Mouse (Mus musculus): ENCODE measurements at regions not wholly inside any gene's neighbourhood (a gene's known extent, or its start where the extent isn't known, plus 50 kb on each side); places are given as distances from the start of the nearest gene placed in this dataset.

GRCm38 (mm10) chr1:169156875-169157274, 374.4 kb downstream of the Nuf2 start:
- no peak overlapping the region for H3K27ac ChIP-seq (ENCODE audit: low read depth, low read length)
- H3K27me3 ChIP-seq (ENCODE audit: control insufficient read depth, insufficient read depth, low read length) = no peaks in the 10 kb centered on the region
- no peaks in the 10 kb centered on the region for H3K9me3 ChIP-seq (ENCODE audit: control insufficient read depth, low read length)
- H3K36me3 ChIP-seq (ENCODE audit: control insufficient read depth, insufficient read depth, low read length) = no peaks in the 10 kb centered on the region
- WGBS = 90% methylated on average over 4 of the region's 4 CpGs
- DNase-seq (ENCODE audit: low spot score) (no peak), ATAC-seq (ENCODE audit: low FRiP score) (no peak)
- no peaks in the 10 kb centered on the region for H3K4me1 ChIP-seq (replicated peaks; ENCODE audit: control insufficient read depth, insufficient read depth, low read length)
- no peak overlapping the region for H3K9ac ChIP-seq (ENCODE audit: low read depth, low read length)
- no peak overlapping the region for H3K4me2 ChIP-seq (replicated peaks; ENCODE audit: low read depth, low read length)
- H3K4me3 ChIP-seq (ENCODE audit: low read depth, low read length) = no peak overlapping the region

GRCm38 (mm10) chr1:169155484-169156459, 375.5 kb downstream of the Nuf2 start:
- 85% methylated on average over 14 of the region's 14 CpGs for WGBS
- no peak for DNase-seq (ENCODE audit: low spot score)
- H3K27ac ChIP-seq (ENCODE audit: low read depth, low read length) = no peak overlapping the region
- no peaks in the 10 kb centered on the region for H3K4me1 ChIP-seq (replicated peaks; ENCODE audit: control insufficient read depth, insufficient read depth, low read length)
- no peak for ATAC-seq (ENCODE audit: low FRiP score)
- no peaks in the 10 kb centered on the region for H3K36me3 ChIP-seq (ENCODE audit: control insufficient read depth, insufficient read depth, low read length)
- H3K9me3 ChIP-seq (ENCODE audit: control insufficient read depth, low read length) = no peaks in the 10 kb centered on the region
- no peak overlapping the region for H3K9ac ChIP-seq (ENCODE audit: low read depth, low read length)
- no peak overlapping the region for H3K4me3 ChIP-seq (ENCODE audit: low read depth, low read length)
- H3K27me3 ChIP-seq (ENCODE audit: control insufficient read depth, insufficient read depth, low read length) = no peaks in the 10 kb centered on the region
- no peak overlapping the region for H3K4me2 ChIP-seq (replicated peaks; ENCODE audit: low read depth, low read length)

GRCm38 (mm10) chr1:169142216-169142615, 389.0 kb downstream of the Nuf2 start:
- DNase-seq (ENCODE audit: low spot score) (no peak), ATAC-seq (ENCODE audit: low FRiP score) (no peak)
- Histone ChIP-seq H3K9ac (ENCODE audit: low read depth, low read length) (no peak overlapping the region), H3K27ac (ENCODE audit: low read depth, low read length) (no peak overlapping the region), H3K36me3 (ENCODE audit: control insufficient read depth, insufficient read depth, low read length) (no peaks in the 10 kb centered on the region), H3K9me3 (ENCODE audit: control insufficient read depth, low read length) (no peaks in the 10 kb centered on the region), H3K27me3 (ENCODE audit: control insufficient read depth, insufficient read depth, low read length) (no peaks in the 10 kb centered on the region), H3K4me3 (ENCODE audit: low read depth, low read length) (no peak overlapping the region), H3K4me2 (replicated peaks; ENCODE audit: low read depth, low read length) (no peak overlapping the region), H3K4me1 (replicated peaks; ENCODE audit: control insufficient read depth, insufficient read depth, low read length) (no peaks in the 10 kb centered on the region)
- 78% methylated on average over 3 of the region's 3 CpGs for whole genome bisulfite sequencing

- Histone ChIP-seq H3K36me3 (ENCODE audit: control insufficient read depth, insufficient read depth, low read length) (no peaks in the 10 kb centered on the region), H3K4me2 (replicated peaks; ENCODE audit: low read depth, low read length) (no peak overlapping the region), H3K9ac (ENCODE audit: low read depth, low read length) (no peak overlapping the region), H3K4me3 (ENCODE audit: low read depth, low read length) (no peak overlapping the region), H3K4me1 (replicated peaks; ENCODE audit: control insufficient read depth, insufficient read depth, low read length) (no peaks in the 10 kb centered on the region), H3K27me3 (ENCODE audit: control insufficient read depth, insufficient read depth, low read length) (no peaks in the 10 kb centered on the region), H3K27ac (ENCODE audit: low read depth, low read length) (no peak overlapping the region), H3K9me3 (ENCODE audit: control insufficient read depth, low read length) (no peaks in the 10 kb centered on the region)
- ATAC-seq (ENCODE audit: low FRiP score) = peak; percentile 59; the same call in 1 of the 2 replicates
- no peak for DNase-seq (ENCODE audit: low spot score)
- 40% methylated on average over 3 of the region's 3 CpGs for WGBS
These were observed 391.2 kb downstream of the Nuf2 start for GRCm38 (mm10) chr1:169140056-169140455.

- DNase-seq (ENCODE audit: low spot score) = peak; percentile 32
- Histone ChIP-seq H3K27me3 (ENCODE audit: control insufficient read depth, insufficient read depth, low read length) (no peaks in the 10 kb centered on the region), H3K27ac (ENCODE audit: low read depth, low read length) (peak overlapping the region; percentile 47; the same call in 1 of the 2 replicates), H3K4me2 (replicated peaks; ENCODE audit: low read depth, low read length) (no peak overlapping the region), H3K9me3 (ENCODE audit: control insufficient read depth, low read length) (no peaks in the 10 kb centered on the region), H3K4me1 (replicated peaks; ENCODE audit: control insufficient read depth, insufficient read depth, low read length) (no peaks in the 10 kb centered on the region), H3K4me3 (ENCODE audit: low read depth, low read length) (no peak overlapping the region), H3K9ac (ENCODE audit: low read depth, low read length) (no peak overlapping the region), H3K36me3 (ENCODE audit: control insufficient read depth, insufficient read depth, low read length) (no peaks in the 10 kb centered on the region)
- WGBS = 48% methylated on average over 5 of the region's 5 CpGs
- ATAC-seq (ENCODE audit: low FRiP score) = peak; percentile 77
These were observed 391.8 kb downstream of the Nuf2 start for GRCm38 (mm10) chr1:169139507-169139906.

GRCm38 (mm10) chr1:169139184-169139486, 392.1 kb downstream of the Nuf2 start:
- Histone ChIP-seq H3K36me3 (ENCODE audit: control insufficient read depth, insufficient read depth, low read length) (no peaks in the 10 kb centered on the region), H3K27ac (ENCODE audit: low read depth, low read length) (peak overlapping the region; percentile 54; the same call in 1 of the 2 replicates), H3K27me3 (ENCODE audit: control insufficient read depth, insufficient read depth, low read length) (no peaks in the 10 kb centered on the region), H3K4me3 (ENCODE audit: low read depth, low read length) (no peak overlapping the region), H3K9me3 (ENCODE audit: control insufficient read depth, low read length) (no peaks in the 10 kb centered on the region), H3K4me2 (replicated peaks; ENCODE audit: low read depth, low read length) (no peak overlapping the region), H3K4me1 (replicated peaks; ENCODE audit: control insufficient read depth, insufficient read depth, low read length) (no peaks in the 10 kb centered on the region), H3K9ac (ENCODE audit: low read depth, low read length) (no peak overlapping the region)
- 33% methylated on average over 2 of the region's 2 CpGs for WGBS
- DNase-seq (ENCODE audit: low spot score) = no peak
- peak; percentile 58 for ATAC-seq (ENCODE audit: low FRiP score)

GRCm38 (mm10) chr1:169138404-169139183, 392.7 kb downstream of the Nuf2 start:
- DNase-seq (ENCODE audit: low spot score) = no peak
- 60% methylated on average over 6 of the region's 6 CpGs for WGBS
- Histone ChIP-seq H3K27me3 (ENCODE audit: control insufficient read depth, insufficient read depth, low read length) (no peaks in the 10 kb centered on the region), H3K4me1 (replicated peaks; ENCODE audit: control insufficient read depth, insufficient read depth, low read length) (no peaks in the 10 kb centered on the region), H3K9me3 (ENCODE audit: control insufficient read depth, low read length) (no peaks in the 10 kb centered on the region), H3K36me3 (ENCODE audit: control insufficient read depth, insufficient read depth, low read length) (no peaks in the 10 kb centered on the region), H3K9ac (ENCODE audit: low read depth, low read length) (no peak overlapping the region), H3K4me2 (replicated peaks; ENCODE audit: low read depth, low read length) (no peak overlapping the region), H3K4me3 (ENCODE audit: low read depth, low read length) (no peak overlapping the region), H3K27ac (ENCODE audit: low read depth, low read length) (peak overlapping the region; percentile 54; the same call in 1 of the 2 replicates)
- peak; percentile 49 for ATAC-seq (ENCODE audit: low FRiP score)

GRCm38 (mm10) chr1:169135542-169135941, 395.7 kb downstream of the Nuf2 start:
- Histone ChIP-seq H3K27me3 (ENCODE audit: control insufficient read depth, insufficient read depth, low read length) (no peaks in the 10 kb centered on the region), H3K4me3 (ENCODE audit: low read depth, low read length) (no peak overlapping the region), H3K27ac (ENCODE audit: low read depth, low read length) (no peak overlapping the region), H3K9ac (ENCODE audit: low read depth, low read length) (no peak overlapping the region), H3K36me3 (ENCODE audit: control insufficient read depth, insufficient read depth, low read length) (no peaks in the 10 kb centered on the region), H3K4me1 (replicated peaks; ENCODE audit: control insufficient read depth, insufficient read depth, low read length) (no peaks in the 10 kb centered on the region), H3K4me2 (replicated peaks; ENCODE audit: low read depth, low read length) (no peak overlapping the region), H3K9me3 (ENCODE audit: control insufficient read depth, low read length) (no peaks in the 10 kb centered on the region)
- ATAC-seq (ENCODE audit: low FRiP score) (no peak), DNase-seq (ENCODE audit: low spot score) (no peak)
